Mouse (Mus musculus): ENCODE results near the gene Olfr520. TPM values are rescaled to one million over a fixed set of nuclear protein-coding genes. Genes with fewer than 3 reads are reported as not detected.

The Olfr520 gene
- polyA plus RNA-seq, 1 experiment = not detected

DNA sequence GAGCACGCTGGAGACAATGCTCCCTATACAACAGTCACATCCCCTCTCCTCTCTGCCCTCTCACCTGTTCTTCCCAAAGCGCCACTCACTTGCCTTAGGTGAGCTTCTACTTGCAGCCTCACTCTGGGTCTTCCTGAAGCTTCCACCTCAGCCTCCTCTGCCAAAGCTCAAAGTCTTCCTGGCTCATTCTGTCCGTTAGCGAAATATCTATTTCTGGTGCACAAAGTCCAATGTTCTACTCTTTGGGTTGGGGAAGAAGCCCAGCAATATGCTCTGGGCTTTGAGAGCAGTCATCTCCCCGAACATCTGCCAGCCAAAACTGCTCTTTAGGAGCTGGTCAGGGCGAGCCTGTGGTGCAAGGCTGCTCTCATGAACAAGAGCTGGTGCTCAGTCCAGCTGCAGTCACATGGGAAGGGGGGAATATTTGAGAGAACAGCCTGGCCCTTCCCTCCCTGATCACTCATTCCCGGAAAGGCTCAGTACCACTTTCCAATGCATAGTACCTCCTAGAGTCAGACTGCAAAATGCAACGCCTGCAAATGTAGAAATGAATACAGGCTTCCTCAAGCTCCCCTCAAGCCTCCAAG lies 34.5 kb upstream of the Olfr520 start:
- TF ChIP-seq CTCF (IDR thresholded peaks at IDR 0.05; ENCODE audit: extremely low read depth, insufficient read length, insufficient replicate concordance, low read depth, low read length) (no peak), POLR2A (IDR thresholded peaks at IDR 0.05; ENCODE audit: low read depth, low read length) (0 out of 2 replicates have a peak, but pooled peaks have one; percentile 18)
- H3K27ac ChIP-seq (ENCODE audit: insufficient read depth, low read depth, low read length) = peak overlapping the region; percentile 93
- peaks cover 3% of the 10 kb centered on the region; the same call in 1 of the 2 replicates for H3K36me3 ChIP-seq (ENCODE audit: control insufficient read depth, insufficient read depth, low read length)
- no peaks in the 10 kb centered on the region for H3K27me3 ChIP-seq (ENCODE audit: control insufficient read depth, insufficient read depth, low read length)
- H3K4me1 ChIP-seq (ENCODE audit: control insufficient read depth, insufficient read depth, insufficient read length, low read length) = peaks cover 48% of the 10 kb centered on the region
- 24% methylated on average over 8 of the region's 8 CpGs for WGBS
- H3K4me3 ChIP-seq (ENCODE audit: low read depth, low read length) = peak overlapping the region; percentile 58

DNA sequence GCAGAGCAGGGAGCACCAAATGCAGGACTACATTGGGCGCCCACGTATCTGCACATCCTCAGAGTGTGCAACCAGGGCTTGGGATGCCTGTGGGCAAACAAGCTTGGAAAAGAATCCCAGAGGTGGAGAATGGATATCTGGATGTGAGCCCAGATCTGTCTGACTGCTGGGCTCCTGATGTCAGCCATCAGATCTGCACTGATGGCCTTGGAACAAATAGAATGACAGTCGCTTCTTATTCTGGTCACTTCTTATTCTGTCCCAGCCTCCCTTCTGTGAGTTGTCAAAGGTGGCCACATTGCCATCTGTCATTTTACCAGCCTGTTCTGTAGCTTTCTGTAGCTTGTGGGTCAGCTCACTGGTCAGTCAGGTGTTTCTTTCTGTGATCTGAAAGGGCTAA lies 31.5 kb upstream of the Olfr520 start:
- TF ChIP-seq CTCF (IDR thresholded peaks at IDR 0.05; ENCODE audit: extremely low read depth, insufficient read length, insufficient replicate concordance, low read depth, low read length) = no peak
- 82% methylated on average over 3 of the region's 3 CpGs for WGBS
- no peak overlapping the region for H3K4me3 ChIP-seq (ENCODE audit: low read depth, low read length)
- H3K27ac ChIP-seq (ENCODE audit: insufficient read depth, low read depth, low read length) = 0 out of 2 replicates have a peak overlapping the region, but pooled peaks have one; percentile 14
- H3K36me3 ChIP-seq (ENCODE audit: control insufficient read depth, insufficient read depth, low read length) = no peaks in the 10 kb centered on the region
- peaks cover 38% of the 10 kb centered on the region for H3K4me1 ChIP-seq (ENCODE audit: control insufficient read depth, insufficient read depth, insufficient read length, low read length)
- H3K27me3 ChIP-seq (ENCODE audit: control insufficient read depth, insufficient read depth, low read length) = no peaks in the 10 kb centered on the region

DNA sequence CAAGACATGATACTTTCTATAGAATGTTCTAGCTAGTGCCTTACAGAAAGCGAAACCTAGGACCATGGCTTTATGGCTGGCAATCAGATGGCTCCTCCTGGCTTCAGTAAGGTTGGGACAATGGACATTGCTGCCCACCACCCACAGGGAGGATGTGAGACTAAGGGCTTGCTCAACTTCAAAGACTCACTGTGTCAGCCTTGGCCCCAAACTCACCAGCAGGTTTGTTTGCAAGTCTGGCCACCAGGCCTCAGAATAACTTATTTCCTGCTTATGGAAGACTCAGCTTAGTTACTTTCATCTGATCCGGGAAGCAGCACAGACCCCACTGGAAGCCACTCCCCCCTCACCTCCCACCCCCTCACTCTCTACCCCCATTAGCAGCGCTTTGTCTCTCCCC lies 31.0 kb upstream of the Olfr520 start:
- Histone ChIP-seq H3K27ac (ENCODE audit: insufficient read depth, low read depth, low read length) (peak overlapping the region; percentile 14; the same call in 1 of the 2 replicates), H3K36me3 (ENCODE audit: control insufficient read depth, insufficient read depth, low read length) (no peaks in the 10 kb centered on the region), H3K27me3 (ENCODE audit: control insufficient read depth, insufficient read depth, low read length) (no peaks in the 10 kb centered on the region), H3K4me1 (ENCODE audit: control insufficient read depth, insufficient read depth, insufficient read length, low read length) (peaks cover 34% of the 10 kb centered on the region), H3K4me3 (ENCODE audit: low read depth, low read length) (no peak overlapping the region)
- TF ChIP-seq CTCF (IDR thresholded peaks at IDR 0.05; ENCODE audit: extremely low read depth, insufficient read length, insufficient replicate concordance, low read depth, low read length) (no peak), POLR2A (IDR thresholded peaks at IDR 0.05; ENCODE audit: low read depth, low read length) (no peak)
- 63% methylated on average over 3 of the region's 3 CpGs for WGBS

DNA sequence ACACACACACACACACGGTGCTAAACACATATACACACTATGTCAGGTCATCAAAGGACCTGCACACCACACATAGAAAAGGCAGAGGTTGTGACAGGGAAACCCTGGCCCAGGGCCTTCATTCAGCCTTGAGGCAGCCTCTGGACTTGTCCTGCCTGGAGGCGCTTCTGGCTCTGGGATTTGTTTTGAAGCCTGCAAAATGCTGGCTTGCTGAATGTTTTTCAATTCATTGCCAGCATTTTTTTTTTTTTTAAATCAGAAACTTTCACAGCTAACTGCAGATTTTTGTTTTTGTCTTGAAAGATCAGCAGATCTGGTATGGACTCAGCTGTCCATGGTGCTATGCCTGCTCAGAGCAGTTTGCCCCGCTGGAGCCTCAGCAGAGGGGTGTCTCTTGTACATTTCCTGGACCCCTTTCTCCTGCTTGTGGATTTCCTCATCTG lies 30.3 kb upstream of the Olfr520 start:
- 76% methylated on average over 3 of the region's 3 CpGs for WGBS
- Histone ChIP-seq H3K4me1 (ENCODE audit: control insufficient read depth, insufficient read depth, insufficient read length, low read length) (peaks cover 33% of the 10 kb centered on the region), H3K27ac (ENCODE audit: insufficient read depth, low read depth, low read length) (peak overlapping the region; percentile 40), H3K4me3 (ENCODE audit: low read depth, low read length) (no peak overlapping the region), H3K27me3 (ENCODE audit: control insufficient read depth, insufficient read depth, low read length) (no peaks in the 10 kb centered on the region), H3K36me3 (ENCODE audit: control insufficient read depth, insufficient read depth, low read length) (no peaks in the 10 kb centered on the region)
- TF ChIP-seq CTCF (IDR thresholded peaks at IDR 0.05; ENCODE audit: extremely low read depth, insufficient read length, insufficient replicate concordance, low read depth, low read length) (no peak), POLR2A (IDR thresholded peaks at IDR 0.05; ENCODE audit: low read depth, low read length) (no peak)

DNA sequence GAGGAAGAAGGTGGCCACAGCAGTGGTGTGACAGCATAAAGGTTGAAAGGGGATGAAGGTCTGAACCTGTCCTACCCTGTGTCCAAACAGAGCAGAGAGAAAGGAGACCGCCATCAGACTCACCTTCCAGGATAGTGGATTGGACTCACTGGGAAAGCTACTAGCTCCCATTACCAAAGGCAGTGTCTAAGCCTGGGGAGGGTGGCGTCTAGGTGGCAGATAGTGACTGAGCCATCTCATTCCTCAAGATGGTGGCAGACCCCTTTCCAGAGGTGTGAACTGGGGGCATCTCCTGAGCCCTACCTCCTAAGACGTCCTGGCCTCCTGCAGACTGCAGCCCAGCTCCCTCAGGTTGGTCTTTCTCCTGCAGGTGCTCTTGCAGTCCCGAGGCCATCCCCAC lies 29.4 kb upstream of the Olfr520 start:
- Histone ChIP-seq H3K36me3 (ENCODE audit: control insufficient read depth, insufficient read depth, low read length) (no peaks in the 10 kb centered on the region), H3K27ac (ENCODE audit: insufficient read depth, low read depth, low read length) (peak overlapping the region; percentile 13; the same call in 1 of the 2 replicates), H3K4me3 (ENCODE audit: low read depth, low read length) (no peak overlapping the region), H3K4me1 (ENCODE audit: control insufficient read depth, insufficient read depth, insufficient read length, low read length) (peaks cover 29% of the 10 kb centered on the region), H3K27me3 (ENCODE audit: control insufficient read depth, insufficient read depth, low read length) (no peaks in the 10 kb centered on the region)
- 84% methylated on average over 4 of the region's 4 CpGs for WGBS
- TF ChIP-seq POLR2A (IDR thresholded peaks at IDR 0.05; ENCODE audit: low read depth, low read length) (no peak), CTCF (IDR thresholded peaks at IDR 0.05; ENCODE audit: extremely low read depth, insufficient read length, insufficient replicate concordance, low read depth, low read length) (no peak)

DNA sequence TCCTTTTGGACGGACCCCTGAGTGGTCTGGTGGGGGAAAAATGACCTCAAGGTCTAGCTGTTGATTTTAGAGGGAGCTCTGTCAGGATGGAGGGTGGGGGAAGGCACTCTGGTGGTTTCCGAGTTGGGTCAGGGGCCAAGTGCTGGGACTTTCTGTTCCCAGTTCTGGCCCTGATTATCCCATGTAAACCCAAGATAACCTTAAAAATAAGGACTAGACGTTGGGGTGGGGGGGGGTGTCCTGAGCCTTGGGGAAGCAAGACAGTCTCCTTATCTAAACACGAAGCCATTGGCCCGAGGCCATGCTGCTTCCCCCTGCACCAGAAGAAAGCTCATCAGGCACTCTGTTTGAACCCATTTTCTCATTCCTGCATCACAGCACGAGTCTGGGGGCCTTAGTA lies 27.9 kb upstream of the Olfr520 start:
- H3K4me1 ChIP-seq (ENCODE audit: control insufficient read depth, insufficient read depth, insufficient read length, low read length) = peaks cover 30% of the 10 kb centered on the region
- H3K27me3 ChIP-seq (ENCODE audit: control insufficient read depth, insufficient read depth, low read length) = no peaks in the 10 kb centered on the region
- TF ChIP-seq POLR2A (IDR thresholded peaks at IDR 0.05; ENCODE audit: low read depth, low read length) = no peak
- TF ChIP-seq CTCF (IDR thresholded peaks at IDR 0.05; ENCODE audit: extremely low read depth, insufficient read length, insufficient replicate concordance, low read depth, low read length) = no peak
- 61% methylated on average over 6 of the region's 6 CpGs for WGBS
- peak overlapping the region; percentile 43 for H3K27ac ChIP-seq (ENCODE audit: insufficient read depth, low read depth, low read length)
- H3K4me3 ChIP-seq (ENCODE audit: low read depth, low read length) = no peak overlapping the region
- H3K36me3 ChIP-seq (ENCODE audit: control insufficient read depth, insufficient read depth, low read length) = no peaks in the 10 kb centered on the region

DNA sequence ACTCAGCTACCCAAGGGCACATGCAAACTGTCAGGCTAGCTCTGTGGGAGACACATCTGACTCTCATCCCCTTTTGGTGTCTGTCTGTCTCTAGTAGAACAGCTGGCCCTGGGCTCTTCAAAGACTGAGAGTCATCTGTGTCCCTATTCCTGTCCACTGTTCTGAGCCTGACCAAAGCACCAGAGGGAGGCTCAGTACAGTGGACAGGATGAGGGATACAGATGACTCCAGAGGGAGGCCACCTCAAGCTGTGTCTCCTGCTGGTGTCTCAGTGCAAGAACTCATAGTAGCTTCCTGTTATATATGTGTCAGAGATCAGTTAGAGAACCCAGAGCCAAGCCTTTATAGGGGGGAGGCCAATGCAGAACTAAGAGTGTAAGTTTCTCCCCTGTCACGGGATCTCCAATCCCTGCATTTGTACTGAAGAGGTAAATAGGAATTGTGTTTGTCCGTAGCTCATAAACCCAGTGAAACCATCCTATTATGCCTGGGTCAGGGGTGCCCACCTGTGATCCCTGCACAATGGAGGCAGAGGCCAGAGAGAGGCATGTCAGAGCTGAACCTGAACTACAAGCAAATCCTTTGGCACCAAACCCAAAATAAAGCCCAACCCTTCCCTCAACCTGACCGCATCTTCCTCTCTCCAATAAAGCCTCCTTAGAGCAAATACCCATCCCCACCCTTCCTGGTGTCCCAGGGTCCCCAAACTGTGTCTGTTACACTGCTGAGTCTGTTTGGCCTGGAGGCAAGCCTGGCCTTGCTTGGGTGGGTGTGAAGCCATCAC lies 25.1 kb upstream of the Olfr520 start:
- H3K27me3 ChIP-seq (ENCODE audit: control insufficient read depth, insufficient read depth, low read length) = no peaks in the 10 kb centered on the region
- no peaks in the 10 kb centered on the region for H3K36me3 ChIP-seq (ENCODE audit: control insufficient read depth, insufficient read depth, low read length)
- peak overlapping the region; percentile 58; the same call in 1 of the 2 replicates for H3K27ac ChIP-seq (ENCODE audit: insufficient read depth, low read depth, low read length)
- peaks cover 15% of the 10 kb centered on the region; the same call in 1 of the 2 replicates for H3K4me1 ChIP-seq (ENCODE audit: control insufficient read depth, insufficient read depth, insufficient read length, low read length)
- WGBS = 88% methylated on average over 3 of the region's 3 CpGs
- TF ChIP-seq POLR2A (IDR thresholded peaks at IDR 0.05; ENCODE audit: low read depth, low read length) = no peak
- TF ChIP-seq CTCF (IDR thresholded peaks at IDR 0.05; ENCODE audit: extremely low read depth, insufficient read length, insufficient replicate concordance, low read depth, low read length) = no peak
- H3K4me3 ChIP-seq (ENCODE audit: low read depth, low read length) = peak overlapping the region; percentile 39

All from small intestine, adult 2 months (tissue).